Mouse (Mus musculus) limb, embryonic 11.5 days (tissue): ENCODE measurements around the gene Asah2. TPM values are rescaled to one million over a fixed set of nuclear protein-coding genes. Genes with fewer than 3 reads are reported as not detected.
A peak's percentile ranks its signal among the peaks of the same experiment; 100 is the strongest.

Experiments
- ATAC-seq: fragments of 200-750 bp; cut with Nextera tagmentation; 2 replicates; pipeline ENCODE4 v1.8.0; 2017; ENCODE audit warnings: low read depth; ENCODE audit not compliant: insufficient number of reproducible peaks, low FRiP score, low TSS enrichment
- DNase-seq: peaks from one replicate; pipeline ENCODE4 v3.0.0-alpha.2; 2015; ENCODE audit warnings: low spot score
- H3K27ac ChIP-seq: fragments of 300-500 bp; sonication (generic); replicated peaks from 2 replicates; pipeline ENCODE4 v1.5.1; 2014; ENCODE audit warnings: low read depth, mild to moderate bottlenecking, low read length
- H3K27me3 ChIP-seq: fragments of 300-500 bp; sonication (generic); 2 replicates; pipeline ENCODE4 v1.6.1; 2014; ENCODE audit warnings: mild to moderate bottlenecking, low read length, mixed read lengths; ENCODE audit not compliant: control insufficient read depth, insufficient read depth
- H3K36me3 ChIP-seq: fragments of 300-500 bp; sonication (generic); 2 replicates; pipeline ENCODE4 v1.6.1; 2014; ENCODE audit warnings: mild to moderate bottlenecking, low read length, moderate library complexity, mixed read lengths; ENCODE audit not compliant: control insufficient read depth, insufficient read depth
- H3K4me1 ChIP-seq: fragments of 300-500 bp; sonication (generic); 2 replicates; pipeline ENCODE4 v1.6.1; 2014; ENCODE audit warnings: low read length, mixed read lengths; ENCODE audit not compliant: control insufficient read depth, insufficient read depth
- H3K4me2 ChIP-seq: fragments of 300-500 bp; sonication (generic); 2 replicates; pipeline ENCODE4 v1.6.1; 2014; ENCODE audit warnings: low read depth, mild to moderate bottlenecking, moderate library complexity; ENCODE audit not compliant: severe bottlenecking
- H3K4me3 ChIP-seq: fragments of 300-500 bp; sonication (generic); 2 replicates; pipeline ENCODE4 v1.5.1; 2014; ENCODE audit warnings: low read depth, low read length
- H3K9ac ChIP-seq: fragments of 300-500 bp; sonication (generic); 2 replicates; pipeline ENCODE4 v1.6.1; 2014; ENCODE audit warnings: mild to moderate bottlenecking, low read length
- H3K9me3 ChIP-seq: fragments of 300-500 bp; sonication (generic); 2 replicates; pipeline ENCODE4 v1.6.1; 2016; ENCODE audit warnings: low read length; ENCODE audit not compliant: control insufficient read depth
- WGBS: fragments of 180-500 bp; shearing (Covaris S2); extraction: QIAGEN DNeasy Blood & Tissue Kit; methylation state at CpG from one replicate; pipeline ENCODE4 v1.1.7; 2014; 5-methylcytosine and 5-hydroxymethylcytosine counted together
- polyA plus RNA-seq: library from polyadenylated mRNA; unstranded; fragments of >200 nt; fragmentation: Nextera tagmentation; extraction: Ambion mirVana; gene quantifications from 2 replicates; pipeline ENCODE4 v1.2.1, GENCODE M21; 2014

The Asah2 gene
- polyA plus RNA-seq, 1 experiment from 2014 or later: 1.2 TPM

DNA sequence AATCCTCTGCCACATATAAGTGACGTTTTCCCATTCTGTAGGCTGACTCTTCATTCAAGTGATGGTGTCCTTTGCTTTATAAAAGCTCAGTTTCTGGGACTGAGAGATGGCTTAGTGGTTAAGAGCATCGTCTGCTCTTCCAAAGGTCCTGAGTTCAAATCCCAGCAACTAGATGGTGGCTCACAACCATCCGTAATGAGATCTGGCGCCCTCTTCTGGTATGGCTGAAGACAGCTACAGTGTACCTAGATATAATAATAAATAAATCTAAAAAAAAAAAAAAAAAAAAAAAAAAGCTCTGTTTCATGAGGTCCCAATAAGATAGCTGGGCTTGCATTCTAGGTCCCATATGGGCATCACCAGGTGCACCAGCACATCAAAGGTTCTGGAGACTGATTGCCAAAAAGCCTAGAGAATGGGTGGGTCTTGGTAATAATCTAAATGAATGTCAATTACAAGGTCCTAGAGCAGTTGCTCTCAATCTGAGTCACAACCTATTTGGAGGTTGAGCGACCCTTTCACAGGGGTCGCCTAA lies 9.5 kb upstream of the Asah2 start:
- Histone ChIP-seq H3K9ac (no peak overlapping the region), H3K27me3 (no peaks in the 10 kb centered on the region), H3K4me3 (no peak overlapping the region), H3K9me3 (no peaks in the 10 kb centered on the region), H3K4me1 (peaks cover 4% of the 10 kb centered on the region; the same call in 1 of the 2 replicates), H3K27ac (no peak overlapping the region), H3K36me3 (no peaks in the 10 kb centered on the region), H3K4me2 (no peak overlapping the region)
- WGBS: 77% methylated on average over 6 of the region's 6 CpGs
- ATAC-seq: no peak
- no peak for DNase-seq

DNA sequence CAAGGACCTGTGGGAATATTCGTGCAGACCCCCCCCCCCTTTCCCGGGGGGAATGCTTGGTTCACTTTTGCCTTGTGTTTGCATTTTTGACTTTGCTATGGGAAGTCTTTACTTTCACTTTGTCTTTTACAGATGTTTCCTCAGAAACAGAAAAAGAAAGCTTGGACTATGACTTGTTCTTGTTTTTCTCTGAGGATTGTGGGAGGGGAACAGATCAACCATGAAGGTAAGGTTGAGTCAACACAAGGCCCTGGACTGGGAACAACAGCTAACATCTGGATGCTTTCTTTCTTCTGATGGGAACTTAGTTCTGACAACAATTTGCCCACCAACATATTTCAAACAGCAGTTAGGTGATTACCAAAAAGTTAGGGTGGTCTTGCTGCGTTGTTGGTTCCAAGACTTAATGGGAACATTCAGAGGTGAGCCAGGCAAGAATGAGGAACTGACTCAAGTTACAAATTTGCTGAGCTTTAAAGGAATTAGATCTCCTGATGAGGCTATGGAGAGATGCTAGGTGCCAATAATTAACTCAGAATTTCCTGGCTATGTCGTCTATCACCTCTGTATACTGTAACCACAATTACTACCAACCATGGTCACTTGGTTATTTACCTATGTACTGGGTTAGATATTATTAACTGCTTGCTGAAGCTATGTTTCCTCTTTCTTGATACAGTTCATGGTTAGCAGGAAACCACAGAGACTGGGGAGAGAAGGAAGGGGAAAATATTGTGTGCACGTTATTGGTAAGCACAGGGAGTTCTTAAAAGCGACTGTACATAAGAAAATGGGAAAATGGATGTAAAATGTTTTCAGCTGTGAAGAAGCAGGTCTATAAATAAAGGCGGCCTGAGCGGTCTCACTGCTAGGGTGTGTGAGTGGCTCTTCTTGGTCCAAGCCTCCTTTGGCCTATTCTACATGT lies 4.1 kb upstream of the Asah2 start:
- H3K27me3 ChIP-seq: no peaks in the 10 kb centered on the region
- WGBS: 82% methylated on average over 8 of the region's 8 CpGs
- H3K27ac ChIP-seq: no peak overlapping the region
- no peaks in the 10 kb centered on the region for H3K4me1 ChIP-seq
- no peaks in the 10 kb centered on the region for H3K36me3 ChIP-seq
- no peak overlapping the region for H3K4me3 ChIP-seq
- DNase-seq (no peak), ATAC-seq (no peak)
- no peak overlapping the region for H3K4me2 ChIP-seq
- H3K9me3 ChIP-seq: no peaks in the 10 kb centered on the region
- H3K9ac ChIP-seq: no peak overlapping the region

DNA sequence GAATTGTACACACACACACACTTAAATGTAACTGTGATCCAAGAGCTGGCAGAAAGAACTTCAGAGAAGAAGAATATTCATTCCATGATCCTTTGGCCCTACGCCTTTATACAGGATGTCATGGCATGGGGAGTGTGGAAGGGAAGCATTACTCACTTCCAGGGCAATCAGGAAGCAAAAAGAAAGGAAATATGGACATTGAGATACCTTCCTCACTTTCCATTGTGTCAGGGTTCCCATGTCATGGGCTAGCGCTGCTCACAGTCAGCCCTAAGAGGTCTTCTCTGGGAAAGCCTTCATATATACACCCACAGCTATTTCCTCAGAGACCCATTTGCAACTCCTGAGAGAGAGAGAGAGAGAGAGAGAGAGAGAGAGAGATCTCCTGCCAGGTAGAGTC lies 1.3 kb downstream of the Asah2 start:
- H3K27me3 ChIP-seq: no peaks in the 10 kb centered on the region
- DNase-seq (no peak), ATAC-seq (no peak)
- H3K4me2 ChIP-seq: peak overlapping the region; percentile 50; the same call in 1 of the 2 replicates
- 95% methylated on average over 2 of the region's 2 CpGs for WGBS
- no peak overlapping the region for H3K27ac ChIP-seq
- H3K4me1 ChIP-seq: no peaks in the 10 kb centered on the region
- H3K4me3 ChIP-seq: no peak overlapping the region
- H3K36me3 ChIP-seq: no peaks in the 10 kb centered on the region
- no peak overlapping the region for H3K9ac ChIP-seq
- no peaks in the 10 kb centered on the region for H3K9me3 ChIP-seq

DNA sequence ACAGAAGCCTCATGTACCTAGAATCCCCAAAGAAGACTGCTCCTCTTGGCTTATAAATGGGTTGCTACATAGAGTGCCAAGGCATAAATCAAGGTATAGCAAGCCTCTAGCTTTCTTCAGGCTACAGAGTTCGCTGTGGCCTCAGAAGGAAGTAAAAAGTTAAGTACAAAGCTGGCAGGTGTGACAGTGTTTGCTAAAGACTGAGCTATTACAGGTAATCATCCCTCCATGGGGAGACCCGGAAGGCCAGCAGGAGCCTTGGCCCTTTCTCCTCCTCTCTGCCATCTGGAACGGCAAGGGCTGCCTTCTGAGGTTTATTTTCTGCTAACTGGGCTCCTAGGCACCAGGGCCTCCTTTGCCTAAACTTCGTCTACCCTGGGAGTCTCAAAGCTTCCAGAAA lies 3.8 kb downstream of the Asah2 start:
- WGBS: 58% methylated on average over 4 of the region's 4 CpGs
- H3K9me3 ChIP-seq: no peaks in the 10 kb centered on the region
- no peak overlapping the region for H3K27ac ChIP-seq
- H3K36me3 ChIP-seq: no peaks in the 10 kb centered on the region
- H3K27me3 ChIP-seq: no peaks in the 10 kb centered on the region
- H3K9ac ChIP-seq: no peak overlapping the region
- H3K4me1 ChIP-seq: no peaks in the 10 kb centered on the region
- DNase-seq (no peak), ATAC-seq (no peak)
- no peak overlapping the region for H3K4me3 ChIP-seq
- H3K4me2 ChIP-seq: no peak overlapping the region

DNA sequence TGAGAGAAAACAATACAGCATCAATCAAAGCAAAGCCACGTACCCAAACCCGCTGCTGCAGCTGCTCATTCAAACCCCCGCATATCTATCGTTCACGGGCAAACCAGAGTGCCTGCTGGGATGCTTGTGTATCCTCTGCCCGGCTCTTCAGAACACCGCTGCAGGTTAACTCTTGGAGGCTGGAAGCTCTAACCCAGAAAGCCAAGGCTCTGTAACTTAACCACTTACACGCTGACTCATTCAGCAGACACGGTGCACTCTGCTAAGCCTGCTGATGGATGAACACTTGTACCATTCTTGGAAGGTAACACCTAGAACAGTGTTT lies 5.1 kb downstream of the Asah2 start:
- peak overlapping the region; percentile 36; the same call in 1 of the 2 replicates for H3K4me2 ChIP-seq
- WGBS: 12% methylated on average over 9 of the region's 9 CpGs
- no peak overlapping the region for H3K27ac ChIP-seq
- H3K27me3 ChIP-seq: no peaks in the 10 kb centered on the region
- DNase-seq: no peak
- no peaks in the 10 kb centered on the region for H3K9me3 ChIP-seq
- no peaks in the 10 kb centered on the region for H3K36me3 ChIP-seq
- no peak for ATAC-seq
- no peak overlapping the region for H3K4me3 ChIP-seq
- H3K4me1 ChIP-seq: no peaks in the 10 kb centered on the region
- no peak overlapping the region for H3K9ac ChIP-seq

DNA sequence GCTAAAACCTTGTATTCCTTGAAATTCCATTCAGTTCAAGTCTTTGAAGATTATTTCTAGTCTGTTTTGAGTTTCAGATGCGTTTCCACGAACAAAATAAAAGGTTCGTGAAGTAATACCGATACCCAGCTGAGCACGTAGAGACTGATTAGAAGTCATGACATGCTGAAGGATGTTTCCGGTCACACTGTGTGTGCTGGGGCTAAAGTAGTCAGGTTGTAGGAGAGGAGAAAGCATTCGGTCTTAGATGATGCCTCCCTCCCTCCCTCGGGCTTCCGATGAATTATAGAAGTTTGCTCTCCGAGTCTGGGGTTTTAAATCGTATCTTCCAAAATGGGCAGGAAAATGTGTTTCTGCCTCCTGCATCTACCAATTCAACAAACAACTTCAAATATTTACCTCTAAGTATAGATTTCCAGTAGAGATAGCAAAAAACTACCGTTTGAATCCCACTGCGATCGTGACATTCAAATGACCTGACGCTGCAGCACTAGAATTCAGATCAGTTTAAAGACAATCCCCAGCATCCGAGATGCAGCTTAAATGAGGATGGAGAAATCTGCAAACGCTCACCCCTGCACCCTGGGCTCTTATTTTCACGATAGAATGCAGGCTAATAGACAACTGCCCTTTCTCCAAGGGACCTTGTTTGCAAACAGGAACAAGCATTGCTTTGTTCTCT lies 5.6 kb downstream of the Asah2 start:
- Histone ChIP-seq H3K4me3 (no peak overlapping the region), H3K4me1 (no peaks in the 10 kb centered on the region), H3K9me3 (no peaks in the 10 kb centered on the region), H3K27me3 (no peaks in the 10 kb centered on the region), H3K4me2 (peak overlapping the region; percentile 36; the same call in 1 of the 2 replicates), H3K9ac (no peak overlapping the region), H3K27ac (no peak overlapping the region), H3K36me3 (no peaks in the 10 kb centered on the region)
- WGBS: 35% methylated on average over 18 of the region's 18 CpGs
- no peak for ATAC-seq
- DNase-seq: no peak

DNA sequence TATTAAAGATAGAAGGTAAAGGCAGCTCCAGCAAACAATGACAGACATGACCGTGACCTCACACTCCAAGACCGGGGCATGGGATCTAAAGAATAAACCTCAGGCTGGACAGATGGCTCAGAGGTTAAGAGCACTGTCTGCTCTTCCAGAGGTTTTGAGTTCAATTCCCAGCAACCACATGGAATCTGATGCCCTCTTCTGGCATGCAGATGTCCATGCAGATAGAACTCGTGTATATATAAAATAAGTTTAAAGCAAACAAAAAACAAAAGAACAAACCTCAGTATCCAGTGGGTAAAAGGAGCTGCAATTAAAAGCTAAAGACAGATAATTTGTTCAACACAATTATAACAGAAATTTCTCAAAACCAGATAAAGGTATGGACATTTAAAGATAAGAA lies 9.4 kb downstream of the Asah2 start:
- DNase-seq: no peak
- no peak overlapping the region for H3K27ac ChIP-seq
- H3K4me3 ChIP-seq: no peak overlapping the region
- H3K36me3 ChIP-seq: no peaks in the 10 kb centered on the region
- no peaks in the 10 kb centered on the region for H3K4me1 ChIP-seq
- H3K4me2 ChIP-seq: no peak overlapping the region
- 81% methylated on average over 3 of the region's 3 CpGs for WGBS
- H3K9ac ChIP-seq: no peak overlapping the region
- H3K9me3 ChIP-seq: no peaks in the 10 kb centered on the region
- ATAC-seq: no peak
- H3K27me3 ChIP-seq: no peaks in the 10 kb centered on the region

DNA sequence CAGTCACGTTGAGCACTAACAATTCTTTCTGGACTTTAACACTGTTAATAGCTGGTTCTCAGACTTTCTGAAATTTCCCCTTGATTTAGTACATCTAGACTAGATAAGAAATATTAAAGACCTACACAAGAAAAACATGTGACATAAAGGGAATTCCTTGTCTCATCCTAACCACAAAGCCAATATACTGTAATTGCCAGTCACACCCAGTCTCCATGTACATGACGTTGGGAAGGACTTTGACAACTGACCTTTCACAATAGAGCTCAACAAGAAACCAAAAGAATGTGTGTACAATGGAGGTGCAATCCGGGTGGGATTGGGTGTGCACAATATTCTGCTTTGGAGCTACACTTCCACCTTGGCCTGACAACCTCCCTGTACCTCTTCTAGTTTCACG lies 15.7 kb downstream of the Asah2 start:
- DNase-seq (no peak), ATAC-seq (no peak)
- no peaks in the 10 kb centered on the region for H3K27me3 ChIP-seq
- 84% methylated on average over 4 of the region's 4 CpGs for WGBS
- H3K9ac ChIP-seq: no peak overlapping the region
- no peaks in the 10 kb centered on the region for H3K4me1 ChIP-seq
- H3K4me2 ChIP-seq: no peak overlapping the region
- H3K36me3 ChIP-seq: no peaks in the 10 kb centered on the region
- no peaks in the 10 kb centered on the region for H3K9me3 ChIP-seq
- H3K27ac ChIP-seq: no peak overlapping the region
- no peak overlapping the region for H3K4me3 ChIP-seq
